Mouse (Mus musculus): ENCODE measurements at regions not wholly inside any gene's neighbourhood (a gene's known extent, or its start where the extent isn't known, plus 50 kb on each side); places are given as distances from the start of the nearest gene placed in this dataset.

- no peak for TF ChIP-seq EP300 (IDR thresholded peaks at IDR 0.05; ENCODE audit: low read depth)
- no peak for TF ChIP-seq CTCF (IDR thresholded peaks at IDR 0.05; ENCODE audit: low read depth)
These were observed 191.3 kb upstream of the Cox7c start for GRCm38 (mm10) chr13:86238054-86238453.

Measured in liver, embryonic 14.5 days (tissue).